In the genomic region with DNA sequence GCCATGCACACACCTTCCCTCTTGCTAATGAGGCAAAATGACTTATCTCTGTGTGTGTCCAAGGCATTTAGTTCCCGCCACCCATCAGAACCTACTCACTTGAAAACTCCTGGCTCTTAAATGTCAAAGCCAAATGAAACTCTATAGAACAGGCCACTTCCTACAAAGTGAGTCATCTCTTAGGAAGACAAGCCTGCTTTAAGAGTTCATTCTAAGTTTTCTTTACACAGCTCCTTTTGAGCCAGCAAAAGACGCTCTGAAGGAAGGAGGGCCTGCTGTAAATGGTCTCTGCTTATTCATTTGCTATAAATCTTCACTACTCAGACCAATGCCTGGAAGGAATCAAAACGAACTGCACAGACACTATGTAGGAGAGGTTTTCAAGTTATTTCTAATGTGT, we compare ENCODE assay signal across 30 mouse cellular contexts.
DNase-seq lines count a peak whose midpoint lies in the region; ATAC-seq and TF ChIP-seq lines count a peak whose summit lies in the region.
"Had no signal": no experiment of that assay in that cellular context is flagged by ENCODE, and none has a peak within 500 bp of the region (broad histone marks: within the 10 kb centered on the region; RNA-seq: fewer than 3 reads in every experiment).

No protein-coding gene starts in this region.

- no peak overlapping the region for H3K27ac ChIP-seq in kidney, postnatal 0 days
- peak overlapping the region; percentile 47 for H3K27ac ChIP-seq in intestine, embryonic 16.5 days (ENCODE audit: low read length)
- no peak overlapping the region for H3K27ac ChIP-seq in limb, embryonic 10.5 days
- H3K27ac ChIP-seq: embryonic facial prominence, embryonic 13.5 days; heart, embryonic 10.5 days; heart, embryonic 15.5 days; hindbrain, embryonic 14.5 days; limb, embryonic 12.5 days; liver, embryonic 15.5 days; macrophage; midbrain, embryonic 13.5 days; neural tube, embryonic 15.5 days had no signal

- H3K27me3 ChIP-seq in kidney, postnatal 0 days (ENCODE audit: insufficient read depth, low read length), result no peaks in the 10 kb centered on the region
- H3K27me3 ChIP-seq in intestine, embryonic 16.5 days (replicated peaks; ENCODE audit: control insufficient read depth, insufficient read depth, low read length), result no peaks in the 10 kb centered on the region
- H3K27me3 ChIP-seq in limb, embryonic 10.5 days (ENCODE audit: low read depth, poor library complexity, severe bottlenecking), result no peaks in the 10 kb centered on the region
- H3K27me3 ChIP-seq: CH12.LX; embryonic facial prominence, embryonic 13.5 days; heart, embryonic 15.5 days; limb, embryonic 12.5 days; liver, embryonic 15.5 days; midbrain, embryonic 13.5 days; neural tube, embryonic 15.5 days had no signal

- H3K36me3 ChIP-seq in kidney, postnatal 0 days (ENCODE audit: insufficient read depth, low read length), result peaks cover 16% of the 10 kb centered on the region; the same call in 1 of the 2 replicates
- H3K36me3 ChIP-seq in intestine, embryonic 16.5 days (ENCODE audit: control insufficient read depth, insufficient read depth, low read length), result no peaks in the 10 kb centered on the region
- peaks cover 38% of the 10 kb centered on the region for H3K36me3 ChIP-seq in limb, embryonic 10.5 days
- H3K36me3 ChIP-seq: liver, embryonic 15.5 days had no signal

- H3K4me1 ChIP-seq in kidney, postnatal 0 days (replicated peaks; ENCODE audit: insufficient read depth, low read length), result no peaks in the 10 kb centered on the region
- peaks cover 25% of the 10 kb centered on the region for H3K4me1 ChIP-seq in intestine, embryonic 16.5 days (ENCODE audit: control insufficient read depth, insufficient read depth, low read length)
- peaks cover 37% of the 10 kb centered on the region for H3K4me1 ChIP-seq in limb, embryonic 10.5 days

- ATAC-seq in kidney, postnatal 0 days (replicated peaks; ENCODE audit: low FRiP score, low read depth), result no peak
- 0 out of 2 replicates have a peak, but pooled peaks have one; percentile 19 for ATAC-seq in intestine, embryonic 16.5 days
- no peak for ATAC-seq in monocyte, adult 5-6 weeks (replicated peaks; ENCODE audit: insufficient number of reproducible peaks, low FRiP score, low TSS enrichment, poor library complexity, severe bottlenecking)
- ATAC-seq: forebrain, embryonic 16.5 days; midbrain, embryonic 13.5 days had no signal

- no peak overlapping the region for H3K4me2 ChIP-seq in kidney, postnatal 0 days (ENCODE audit: low read length)
- no peak overlapping the region for H3K4me2 ChIP-seq in intestine, embryonic 16.5 days (ENCODE audit: low read depth, low read length)
- H3K4me2 ChIP-seq: embryonic facial prominence, embryonic 13.5 days; heart, embryonic 15.5 days; hindbrain, embryonic 14.5 days; limb, embryonic 12.5 days; liver, embryonic 15.5 days; midbrain, embryonic 13.5 days; neural tube, embryonic 15.5 days had no signal

- H3K9ac ChIP-seq in kidney, postnatal 0 days (ENCODE audit: low read depth, low read length), result no peak overlapping the region
- no peak overlapping the region for H3K9ac ChIP-seq in intestine, embryonic 16.5 days (ENCODE audit: low read depth, low read length)
- H3K9ac ChIP-seq: embryonic facial prominence, embryonic 13.5 days; heart, embryonic 15.5 days; hindbrain, embryonic 14.5 days; limb, embryonic 12.5 days; liver, embryonic 15.5 days; midbrain, embryonic 13.5 days; neural tube, embryonic 15.5 days had no signal

- no peaks in the 10 kb centered on the region for H3K9me3 ChIP-seq in kidney, postnatal 0 days (replicated peaks; ENCODE audit: low read length)
- H3K9me3 ChIP-seq in intestine, embryonic 16.5 days (ENCODE audit: control insufficient read depth, low read length), result no peaks in the 10 kb centered on the region
- H3K9me3 ChIP-seq in limb, embryonic 10.5 days (replicated peaks), result no peaks in the 10 kb centered on the region
- H3K9me3 ChIP-seq: embryonic facial prominence, embryonic 13.5 days; heart, embryonic 10.5 days; heart, embryonic 15.5 days; limb, embryonic 12.5 days; liver, embryonic 15.5 days; midbrain, embryonic 13.5 days; neural tube, embryonic 15.5 days had no signal

- DNase-seq in kidney, postnatal 0 days (ENCODE audit: low spot score), result peak; percentile 29
- no peak for DNase-seq in kidney, adult 18-20 months
- DNase-seq in 3T3-L1 (ENCODE audit: low read depth, low spot score) (peak; percentile 18), NIH3T3 (ENCODE audit: low read depth) (peak; percentile 47)
- DNase-seq in right cerebral cortex, postnatal 4 days, result no peak
- no peak for DNase-seq in limb, embryonic 10.5 days (ENCODE audit: low spot score)
- DNase-seq: adrenal gland, postnatal 10 days; cerebellum, adult 11-12 months; cerebellum, adult 9-11 months; gastrocnemius, postnatal 14 days; heart, adult 11 months; kidney, postnatal 36 days; layer of hippocampus, postnatal 36 days; retina, postnatal 1 day; right cerebral cortex, postnatal 25 days; spleen, adult 18-20 months had no signal

- TF ChIP-seq CTCF in kidney, postnatal 0 days (IDR thresholded peaks at IDR 0.05; ENCODE audit: low read depth), result no peak

- 47% methylated on average over 3 of the region's 3 CpGs for WGBS in kidney, postnatal 0 days
- 51% methylated on average over 3 of the region's 3 CpGs for WGBS in intestine, embryonic 16.5 days
- 78% methylated on average over 3 of the region's 3 CpGs for WGBS in limb, embryonic 10.5 days

- no peak overlapping the region for H3K4me3 ChIP-seq in kidney, postnatal 0 days (replicated peaks; ENCODE audit: low read depth, low read length)
- H3K4me3 ChIP-seq in intestine, embryonic 16.5 days (ENCODE audit: low read length), result no peak overlapping the region
- H3K4me3 ChIP-seq in limb, embryonic 10.5 days, result no peak overlapping the region
- H3K4me3 ChIP-seq: embryonic facial prominence, embryonic 13.5 days; erythroblast, embryonic 14.5 days; heart, embryonic 10.5 days; heart, embryonic 15.5 days; limb, embryonic 12.5 days; liver, embryonic 15.5 days; midbrain, embryonic 13.5 days; neural tube, embryonic 15.5 days had no signal

Comparison
In these comparisons a context has a peak if more than half of its experiments do, and no peak if none do; other contexts are left out.
1. DNase-seq: peak in kidney, postnatal 0 days (single experiment), 3T3-L1 (single experiment) and NIH3T3 (single experiment); none in kidney, adult 18-20 months (single experiment), right cerebral cortex, postnatal 4 days (single experiment) and limb, embryonic 10.5 days (single experiment).